Mouse (Mus musculus) lung, embryonic 15.5 days (tissue): Measurements from ENCODE around the gene Slc10a1. TPM values are rescaled to one million over a fixed set of nuclear protein-coding genes. Genes with fewer than 3 reads are reported as not detected.
A peak's percentile ranks its signal among the peaks of the same experiment; 100 is the strongest.
"Not testable (repeated sequence)": the region's sequence is repeated elsewhere in the genome, so short reads cannot be mapped to it uniquely, and the experiment has no call there.

ENCODE experiments used
- ATAC-seq: fragments of 200-750 bp; cut with Nextera tagmentation; 2 replicates; pipeline ENCODE4 v1.8.0; 2017; ENCODE audit warnings: moderate number of reproducible peaks, borderline replicate concordance; ENCODE audit not compliant: low FRiP score, low TSS enrichment; ENCODE audit errors: extremely low read depth
- H3K27ac ChIP-seq: fragments of 300-500 bp; sonication (generic); 2 replicates; pipeline ENCODE4 v1.5.1; 2015; ENCODE audit warnings: moderate library complexity, mild to moderate bottlenecking, inconsistent platforms
- H3K27me3 ChIP-seq: fragments of 300-500 bp; sonication (generic); 2 replicates; pipeline ENCODE4 v1.6.1; 2015; ENCODE audit warnings: inconsistent platforms
- H3K36me3 ChIP-seq: fragments of 300-500 bp; sonication (generic); 2 replicates; pipeline ENCODE4 v1.6.1; 2015; ENCODE audit warnings: inconsistent platforms
- H3K4me1 ChIP-seq: fragments of 300-500 bp; sonication (generic); 2 replicates; pipeline ENCODE4 v1.6.1; 2015; ENCODE audit warnings: inconsistent platforms
- H3K4me2 ChIP-seq: fragments of 300-500 bp; sonication (generic); 2 replicates; pipeline ENCODE4 v1.6.1; 2015; ENCODE audit warnings: inconsistent platforms, mild to moderate bottlenecking, moderate library complexity
- H3K4me3 ChIP-seq: fragments of 300-500 bp; sonication (generic); 2 replicates; pipeline ENCODE4 v1.5.1; 2015; ENCODE audit warnings: mild to moderate bottlenecking, inconsistent platforms
- H3K9ac ChIP-seq: fragments of 300-500 bp; sonication (generic); 2 replicates; pipeline ENCODE4 v1.6.1; 2015; ENCODE audit warnings: inconsistent platforms
- H3K9me3 ChIP-seq: fragments of 300-500 bp; sonication (generic); 2 replicates; pipeline ENCODE4 v1.6.1; 2016; ENCODE audit warnings: inconsistent platforms
- WGBS: fragments of 180-500 bp; shearing (Covaris S2); methylation state at CpG from one replicate; pipeline ENCODE4 v1.1.7; 2015; 5-methylcytosine and 5-hydroxymethylcytosine counted together
- polyA plus RNA-seq: library from polyadenylated mRNA; unstranded; fragments of >200 nt; fragmentation: Nextera tagmentation; extraction: Ambion mirVana; gene quantifications from 2 replicates; pipeline ENCODE4 v1.2.1, GENCODE M21; 2015

The Slc10a1 gene
- polyA plus RNA-seq, 1 experiment from 2014 or later = 1.1 TPM

DNA sequence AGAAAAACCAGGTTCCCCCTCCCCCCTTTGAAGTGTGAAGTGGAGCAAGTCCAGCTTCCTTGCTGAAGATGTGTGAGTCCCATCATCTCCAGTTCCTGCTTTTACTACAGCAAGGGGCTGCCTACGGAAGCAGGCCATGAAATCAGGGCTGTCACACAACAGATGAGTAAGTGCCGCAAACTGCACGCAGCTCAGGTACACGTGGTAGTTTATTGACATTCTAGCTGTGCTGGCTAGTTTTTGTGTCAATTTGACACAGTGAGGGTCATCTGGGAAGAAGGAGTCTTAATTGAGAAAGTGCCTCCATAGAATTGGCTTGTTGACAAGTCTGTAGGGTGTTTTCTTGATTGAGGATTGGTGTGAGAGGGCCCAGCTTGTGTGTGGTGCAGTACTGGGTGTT is 5.9 kb downstream of the Slc10a1 start:
- Histone ChIP-seq H3K9me3 (no peaks in the 10 kb centered on the region), H3K4me2 (no peak overlapping the region), H3K27ac (no peak overlapping the region), H3K4me1 (no peaks in the 10 kb centered on the region), H3K9ac (no peak overlapping the region), H3K27me3 (no peaks in the 10 kb centered on the region), H3K4me3 (no peak overlapping the region), H3K36me3 (peaks cover 16% of the 10 kb centered on the region)
- no peak for ATAC-seq
- 58% methylated on average over 4 of the region's 4 CpGs for WGBS

DNA sequence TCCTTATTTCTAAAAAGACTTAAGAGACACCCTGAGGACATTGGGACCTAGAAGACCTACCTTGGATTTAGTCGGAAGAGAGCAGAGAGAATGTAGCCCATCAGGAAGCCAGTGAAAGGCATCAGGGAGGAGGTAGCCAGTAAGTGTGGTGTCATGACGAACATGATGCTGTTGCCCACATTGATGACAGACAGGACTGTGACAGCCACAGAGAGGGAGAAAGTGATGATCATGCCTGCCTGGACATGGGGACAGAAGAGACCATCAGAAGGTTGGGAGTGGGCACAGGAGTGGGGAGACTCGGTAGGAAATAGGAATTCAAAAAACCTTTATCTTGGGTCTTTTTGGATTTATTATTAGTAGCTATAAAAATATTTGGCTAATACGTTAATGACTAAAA is 10.5 kb downstream of the Slc10a1 start:
- Histone ChIP-seq H3K9ac (no peak overlapping the region), H3K4me2 (no peak overlapping the region), H3K27ac (no peak overlapping the region), H3K4me1 (no peaks in the 10 kb centered on the region), H3K36me3 (peaks cover 60% of the 10 kb centered on the region), H3K4me3 (no peak overlapping the region), H3K9me3 (no peaks in the 10 kb centered on the region), H3K27me3 (no peaks in the 10 kb centered on the region)
- ATAC-seq = no peak
- 78% methylated on average over 4 of the region's 4 CpGs for WGBS

DNA sequence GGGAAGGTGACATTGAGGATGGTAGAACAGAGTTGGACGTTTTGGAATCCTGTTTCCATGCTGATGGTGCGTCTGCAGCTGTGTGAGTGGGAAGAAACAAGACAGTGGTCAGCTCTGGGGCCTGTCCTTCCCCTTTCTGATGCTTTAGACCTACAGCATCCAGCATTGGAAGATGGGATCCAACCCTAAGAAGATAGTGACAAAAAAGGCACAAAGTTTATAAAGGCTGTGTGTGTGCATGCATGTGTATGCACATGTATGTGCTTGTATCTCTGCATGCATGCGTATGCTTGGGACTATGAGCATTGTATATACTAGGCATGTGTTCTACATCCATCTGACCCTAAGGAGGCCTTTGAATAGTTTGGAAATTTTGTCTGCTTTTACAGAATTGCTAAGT is 12.5 kb downstream of the Slc10a1 start:
- no peak overlapping the region for H3K27ac ChIP-seq
- 83% methylated on average over 3 of the region's 3 CpGs for WGBS
- H3K27me3 ChIP-seq = no peaks in the 10 kb centered on the region
- no peak for ATAC-seq
- peaks cover 9% of the 10 kb centered on the region; the same call in 1 of the 2 replicates for H3K4me1 ChIP-seq
- no peak overlapping the region for H3K9ac ChIP-seq
- H3K4me2 ChIP-seq = no peak overlapping the region
- no peaks in the 10 kb centered on the region for H3K9me3 ChIP-seq
- no peak overlapping the region for H3K4me3 ChIP-seq
- peaks cover 79% of the 10 kb centered on the region for H3K36me3 ChIP-seq

DNA sequence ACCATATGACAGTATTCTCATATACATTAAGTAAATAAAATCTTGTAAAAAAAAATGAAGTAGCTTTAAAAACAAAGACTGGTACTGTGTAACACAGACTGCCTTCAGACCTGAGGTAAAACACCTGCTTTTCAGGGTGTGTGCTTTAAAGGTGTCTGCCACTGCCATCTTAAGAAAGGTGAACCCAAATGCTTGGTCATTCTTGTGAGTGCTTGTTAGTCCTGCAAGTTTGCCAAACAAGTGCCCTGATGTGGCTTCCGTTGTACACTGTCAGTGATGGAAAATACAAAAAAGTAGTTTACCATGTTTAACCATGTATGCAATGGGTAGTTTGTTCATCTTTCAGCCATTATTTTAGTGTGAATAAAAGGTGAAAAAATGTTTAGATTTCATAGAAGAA is 16.0 kb downstream of the Slc10a1 start:
- Histone ChIP-seq H3K4me3 (no peak overlapping the region), H3K4me2 (no peak overlapping the region), H3K27ac (no peak overlapping the region), H3K4me1 (peaks cover 15% of the 10 kb centered on the region), H3K27me3 (no peaks in the 10 kb centered on the region), H3K36me3 (peaks cover 88% of the 10 kb centered on the region), H3K9ac (no peak overlapping the region), H3K9me3 (no peaks in the 10 kb centered on the region)
- ATAC-seq = no peak
- WGBS = 91% methylated on average over 1 of the region's 1 CpGs

DNA sequence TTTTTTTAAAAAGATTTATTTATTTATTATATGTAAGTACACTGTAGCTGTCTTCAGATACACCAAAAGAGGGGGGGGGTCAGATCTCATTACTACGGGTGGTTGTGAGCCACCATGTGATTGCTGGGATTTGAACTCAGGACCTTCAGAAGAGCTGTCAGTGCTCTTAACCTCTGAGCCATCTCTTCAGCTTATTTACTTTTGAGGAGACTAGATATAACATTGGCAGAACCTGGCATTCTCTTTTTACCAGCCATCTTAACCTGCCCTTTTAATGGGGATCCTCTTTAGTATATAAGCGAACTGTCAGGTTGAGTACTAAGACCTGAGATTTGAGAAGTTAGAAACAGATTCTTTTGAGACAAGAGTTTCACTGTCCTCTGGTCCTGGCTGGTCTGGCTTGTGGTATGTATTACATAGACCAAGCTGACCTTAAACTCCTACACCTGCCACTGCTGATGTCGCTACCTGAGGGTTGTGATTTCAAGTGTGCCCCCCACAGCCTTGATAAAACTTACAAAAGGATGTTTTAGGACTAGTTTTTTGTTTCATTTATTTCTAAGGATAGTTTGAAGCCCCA is 16.8 kb downstream of the Slc10a1 start:
- Histone ChIP-seq H3K9me3 (no peaks in the 10 kb centered on the region), H3K9ac (no peak overlapping the region), H3K36me3 (peaks cover 88% of the 10 kb centered on the region), H3K4me3 (no peak overlapping the region), H3K4me2 (no peak overlapping the region), H3K27ac (no peak overlapping the region), H3K4me1 (peaks cover 23% of the 10 kb centered on the region), H3K27me3 (no peaks in the 10 kb centered on the region)
- ATAC-seq = no peak
- WGBS = 93% methylated on average over 3 of the region's 3 CpGs

DNA sequence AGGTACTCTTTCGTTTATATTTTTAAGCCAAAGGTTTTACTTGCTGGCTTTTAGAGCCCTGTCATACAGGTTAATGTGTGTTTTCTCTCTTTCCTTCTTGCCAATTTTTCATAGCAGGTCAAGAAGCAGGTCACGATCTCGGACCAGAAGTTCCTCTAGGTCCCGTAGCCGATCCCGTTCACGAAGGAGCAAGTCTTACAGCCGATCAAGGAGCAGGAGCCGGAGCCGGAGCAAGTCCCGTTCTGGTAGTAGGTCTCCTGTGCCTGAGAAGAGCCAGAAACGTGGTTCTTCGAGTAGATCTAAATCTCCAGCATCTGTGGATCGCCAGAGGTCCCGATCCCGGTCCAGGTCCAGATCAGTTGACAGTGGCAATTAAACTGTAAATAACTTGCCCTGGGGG is 18.9 kb downstream of the Slc10a1 start:
- Histone ChIP-seq H3K4me1 (peaks cover 26% of the 10 kb centered on the region), H3K36me3 (peaks cover 73% of the 10 kb centered on the region)
- not testable (repeated sequence) for H3K27ac ChIP-seq, H3K4me2 ChIP-seq, H3K9ac ChIP-seq, H3K4me3 ChIP-seq, ATAC-seq, H3K9me3 ChIP-seq, H3K27me3 ChIP-seq
- WGBS = 93% methylated on average over 16 of the region's 16 CpGs

DNA sequence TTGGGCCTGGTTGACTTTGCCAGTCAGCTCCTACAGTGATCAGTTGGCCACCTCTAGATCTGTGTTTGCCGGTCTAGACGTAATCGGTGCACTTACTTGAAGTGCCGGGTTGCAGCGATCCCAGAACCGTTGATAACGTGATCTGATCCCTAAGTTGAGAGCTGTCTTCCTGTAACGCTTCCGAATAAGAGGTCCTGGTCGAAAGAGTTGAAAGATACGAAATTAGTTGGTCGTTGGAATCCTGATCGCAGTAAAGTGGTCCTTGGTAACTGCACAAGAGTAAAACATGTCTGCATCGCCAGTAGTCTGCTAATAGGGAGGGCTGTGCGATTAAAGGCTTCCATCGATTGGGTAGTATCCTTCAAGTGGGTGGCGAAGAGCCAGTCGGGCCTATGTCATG is 20.3 kb downstream of the Slc10a1 start:
- no peaks in the 10 kb centered on the region for H3K9me3 ChIP-seq
- no peak overlapping the region for H3K4me2 ChIP-seq
- WGBS = 92% methylated on average over 18 of the region's 18 CpGs
- no peak for ATAC-seq
- H3K27me3 ChIP-seq = no peaks in the 10 kb centered on the region
- H3K27ac ChIP-seq = no peak overlapping the region
- peaks cover 59% of the 10 kb centered on the region for H3K36me3 ChIP-seq
- no peak overlapping the region for H3K9ac ChIP-seq
- H3K4me1 ChIP-seq = peaks cover 26% of the 10 kb centered on the region
- H3K4me3 ChIP-seq = no peak overlapping the region

DNA sequence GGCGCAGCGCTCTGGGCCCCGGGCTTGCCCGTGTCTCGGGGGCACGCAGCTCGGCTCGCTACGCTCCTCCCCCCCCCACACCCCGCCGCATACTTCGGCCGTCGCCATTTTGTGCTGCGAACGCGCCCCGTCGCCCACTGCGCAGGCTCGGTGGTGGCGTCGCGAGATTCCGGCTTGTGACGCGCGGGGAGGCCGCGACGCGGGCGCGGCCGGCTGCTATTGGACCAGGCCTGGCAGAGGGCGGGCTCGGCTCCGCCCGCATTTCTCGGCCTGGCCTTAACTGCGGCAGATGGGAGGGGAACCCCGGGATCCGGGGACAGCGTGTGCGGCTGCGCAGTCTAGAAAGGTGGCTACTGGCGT is 22.5 kb downstream of the Slc10a1 start:
- peak overlapping the region; percentile 69 for H3K4me2 ChIP-seq
- H3K27ac ChIP-seq = peak overlapping the region; percentile 96
- 0% methylated on average over 36 of the region's 47 CpGs for WGBS
- peaks cover 17% of the 10 kb centered on the region for H3K4me1 ChIP-seq
- peak; percentile 96 for ATAC-seq
- no peaks in the 10 kb centered on the region for H3K9me3 ChIP-seq
- H3K36me3 ChIP-seq = peaks cover 37% of the 10 kb centered on the region
- peak overlapping the region; percentile 99 for H3K9ac ChIP-seq
- H3K4me3 ChIP-seq = peak overlapping the region; percentile 97
- H3K27me3 ChIP-seq = no peaks in the 10 kb centered on the region

DNA sequence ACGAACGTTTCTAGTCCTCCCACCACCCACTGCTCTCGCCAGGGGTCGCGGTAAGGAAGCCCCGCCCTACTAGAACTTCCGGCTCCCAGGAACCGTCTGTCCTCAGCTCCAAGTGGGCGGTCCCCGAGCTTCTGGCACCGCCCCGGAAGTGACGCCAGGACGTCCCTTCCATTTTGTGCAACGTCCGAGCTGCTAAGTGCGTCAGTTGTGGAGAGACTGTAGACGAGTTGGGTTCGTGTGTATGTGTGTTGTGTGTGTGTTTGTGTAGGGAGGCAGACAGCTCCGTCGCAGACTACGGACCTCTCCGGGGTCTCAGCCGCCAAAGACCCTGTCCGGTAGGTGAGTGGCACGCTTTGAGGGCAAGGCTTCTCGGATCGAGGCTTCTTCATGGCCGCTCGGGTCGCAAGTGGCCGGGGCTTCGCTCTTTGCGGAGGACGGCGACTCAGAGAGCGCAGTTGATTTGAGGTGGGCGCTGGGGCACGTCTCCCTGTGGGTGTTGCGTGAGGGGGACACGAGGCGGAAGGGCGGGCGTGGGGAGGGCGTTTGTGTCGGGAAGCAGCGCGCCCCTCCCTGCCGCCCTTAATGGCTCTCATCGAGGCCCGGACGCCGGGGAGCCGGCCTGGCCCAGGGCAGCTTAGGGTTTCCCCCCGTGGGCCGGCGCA is 23.0 kb downstream of the Slc10a1 start, which contains the start of gene Srsf5:
Gene Srsf5, plus strand, starts transcription at position 171 of the 662 bp plus-strand sequence.
- 0% methylated on average over 46 of the region's 57 CpGs for WGBS
- H3K27ac ChIP-seq = peak within 1 kb of the TSS; percentile 96
- no peaks in the 10 kb centered on the region for H3K27me3 ChIP-seq
- ATAC-seq = peak; percentile 94
- H3K9me3 ChIP-seq = no peaks in the 10 kb centered on the region
- H3K9ac ChIP-seq = peak within 1 kb of the TSS; percentile 99
- peak within 1 kb of the TSS; percentile 69 for H3K4me2 ChIP-seq
- H3K36me3 ChIP-seq = peaks cover 32% of the 10 kb centered on the region
- peaks cover 17% of the 10 kb centered on the region for H3K4me1 ChIP-seq
- peak within 1 kb of the TSS; percentile 97 for H3K4me3 ChIP-seq

DNA sequence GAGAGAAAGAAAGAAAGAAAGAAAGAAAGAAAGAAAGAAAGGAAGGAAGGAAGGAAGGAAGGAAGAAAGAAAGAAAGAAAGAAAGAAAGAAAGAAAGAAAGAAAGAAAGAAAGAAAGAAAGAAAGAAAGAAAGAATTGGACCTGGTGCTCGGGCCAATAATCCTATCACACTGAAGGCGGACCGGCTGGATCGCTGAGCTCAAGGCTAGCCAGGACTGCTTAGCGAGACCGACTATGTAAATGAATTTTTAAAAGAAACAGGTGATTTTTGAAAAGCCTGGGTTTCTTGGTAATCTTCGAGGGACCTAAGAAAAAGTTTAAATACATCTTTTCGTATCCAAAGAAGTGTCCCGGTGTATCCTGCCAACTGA is 23.6 kb downstream of the Slc10a1 start:
- ATAC-seq = peak; percentile 19; the same call in 1 of the 2 replicates
- Histone ChIP-seq H3K4me2 (peak overlapping the region; percentile 48), H3K4me3 (peak overlapping the region; percentile 97), H3K27ac (peak overlapping the region; percentile 96), H3K4me1 (peaks cover 17% of the 10 kb centered on the region), H3K36me3 (peaks cover 31% of the 10 kb centered on the region), H3K9ac (peak overlapping the region; percentile 27; the same call in 1 of the 2 replicates)
- not testable (repeated sequence) for H3K27me3 ChIP-seq, H3K9me3 ChIP-seq
- 2% methylated on average over 9 of the region's 9 CpGs for WGBS

DNA sequence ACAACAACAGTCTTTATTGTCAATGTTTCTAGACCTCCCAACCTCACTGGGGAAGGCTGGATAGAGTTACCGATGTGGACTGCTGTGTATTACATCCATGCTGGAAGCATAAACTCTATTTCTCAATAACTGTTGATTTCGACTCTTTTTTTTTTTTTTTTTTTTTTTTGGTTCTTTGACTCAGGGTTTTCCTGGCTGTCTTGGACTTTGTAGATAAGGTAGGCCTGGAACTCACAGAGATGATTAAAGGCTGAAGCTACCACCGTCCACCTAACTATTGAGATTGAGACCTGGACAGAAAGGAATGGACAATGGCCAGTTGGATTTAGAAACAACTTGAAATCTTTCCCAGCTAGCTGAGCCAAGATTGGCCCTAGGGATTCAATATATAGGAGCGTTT is 24.3 kb downstream of the Slc10a1 start:
- Histone ChIP-seq H3K27ac (no peak overlapping the region), H3K4me1 (peaks cover 17% of the 10 kb centered on the region), H3K4me2 (peak overlapping the region; percentile 48; the same call in 1 of the 2 replicates), H3K4me3 (no peak overlapping the region), H3K9me3 (no peaks in the 10 kb centered on the region), H3K9ac (no peak overlapping the region), H3K27me3 (no peaks in the 10 kb centered on the region), H3K36me3 (peaks cover 26% of the 10 kb centered on the region)
- ATAC-seq = no peak
- WGBS = 87% methylated on average over 4 of the region's 4 CpGs

DNA sequence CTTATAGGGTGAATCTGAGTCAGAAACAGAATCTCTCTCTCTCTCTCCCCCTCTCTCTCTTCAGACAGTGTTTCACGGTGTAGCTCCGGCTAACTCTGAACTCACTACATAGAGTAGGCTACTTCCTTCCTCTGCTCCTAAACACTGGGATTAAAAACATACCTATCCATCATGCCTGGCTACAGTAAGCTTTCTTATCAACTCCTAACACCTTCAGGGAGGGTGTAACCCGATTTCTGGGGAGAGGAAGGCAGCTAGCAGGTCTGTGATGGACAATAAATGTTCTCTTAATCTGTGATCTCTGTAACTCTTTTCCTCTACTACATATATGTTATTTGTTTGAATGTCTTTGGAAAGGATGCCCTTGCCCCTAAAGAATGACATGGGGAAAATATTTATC is 25.1 kb downstream of the Slc10a1 start:
- 64% methylated on average over 3 of the region's 3 CpGs for WGBS
- H3K27me3 ChIP-seq = no peaks in the 10 kb centered on the region
- H3K9me3 ChIP-seq = no peaks in the 10 kb centered on the region
- H3K36me3 ChIP-seq = peaks cover 19% of the 10 kb centered on the region
- no peak overlapping the region for H3K9ac ChIP-seq
- H3K27ac ChIP-seq = no peak overlapping the region
- H3K4me3 ChIP-seq = no peak overlapping the region
- peaks cover 23% of the 10 kb centered on the region for H3K4me1 ChIP-seq
- H3K4me2 ChIP-seq = no peak overlapping the region
- no peak for ATAC-seq
